Mouse (Mus musculus) embryonic facial prominence, embryonic 15.5 days (tissue): ENCODE results near the gene Abcc1. TPM values are rescaled to one million over a fixed set of nuclear protein-coding genes. Genes with fewer than 3 reads are reported as not detected.

ENCODE experiments used
- ATAC-seq: fragments of 200-750 bp; cut with Nextera tagmentation; 2 replicates; pipeline ENCODE4 v1.8.0; 2017; ENCODE audit warnings: low read depth, moderate TSS enrichment; ENCODE audit not compliant: insufficient number of reproducible peaks, low FRiP score, low TSS enrichment
- H3K27ac ChIP-seq: fragments of 300-500 bp; sonication (generic); replicated peaks from 2 replicates; pipeline ENCODE4 v1.5.1; 2015; ENCODE audit warnings: mild to moderate bottlenecking, inconsistent platforms
- H3K27me3 ChIP-seq: fragments of 300-500 bp; sonication (generic); 2 replicates; pipeline ENCODE4 v1.6.1; 2015; ENCODE audit warnings: inconsistent platforms
- H3K36me3 ChIP-seq: fragments of 300-500 bp; sonication (generic); 2 replicates; pipeline ENCODE4 v1.6.1; 2015; ENCODE audit warnings: mild to moderate bottlenecking, inconsistent platforms
- H3K4me1 ChIP-seq: fragments of 300-500 bp; sonication (generic); 2 replicates; pipeline ENCODE4 v1.6.1; 2015; ENCODE audit warnings: inconsistent platforms
- H3K4me2 ChIP-seq: fragments of 300-500 bp; sonication (generic); replicated peaks from 2 replicates; pipeline ENCODE4 v1.6.1; 2015; ENCODE audit warnings: mild to moderate bottlenecking, inconsistent platforms
- H3K4me3 ChIP-seq: fragments of 300-500 bp; sonication (generic); replicated peaks from 2 replicates; pipeline ENCODE4 v1.5.1; 2015; ENCODE audit warnings: mild to moderate bottlenecking, inconsistent platforms
- H3K9ac ChIP-seq: fragments of 300-500 bp; sonication (generic); 2 replicates; pipeline ENCODE4 v1.6.1; 2015; ENCODE audit warnings: inconsistent platforms
- H3K9me3 ChIP-seq: fragments of 300-500 bp; sonication (generic); replicated peaks from 2 replicates; pipeline ENCODE4 v1.6.1; 2016; ENCODE audit warnings: inconsistent platforms
- WGBS: fragments of 180-500 bp; shearing (Covaris S2); methylation state at CpG from one replicate; pipeline ENCODE4 v1.1.7; 2015; 5-methylcytosine and 5-hydroxymethylcytosine counted together
- polyA plus RNA-seq: library from polyadenylated mRNA; unstranded; fragments of >200 nt; fragmentation: Nextera tagmentation; extraction: Ambion mirVana; gene quantifications from 2 replicates; pipeline ENCODE4 v1.2.1, GENCODE M21; 2015

The Abcc1 gene
- polyA plus RNA-seq, 1 experiment from 2014 or later = 14.1 TPM

DNA sequence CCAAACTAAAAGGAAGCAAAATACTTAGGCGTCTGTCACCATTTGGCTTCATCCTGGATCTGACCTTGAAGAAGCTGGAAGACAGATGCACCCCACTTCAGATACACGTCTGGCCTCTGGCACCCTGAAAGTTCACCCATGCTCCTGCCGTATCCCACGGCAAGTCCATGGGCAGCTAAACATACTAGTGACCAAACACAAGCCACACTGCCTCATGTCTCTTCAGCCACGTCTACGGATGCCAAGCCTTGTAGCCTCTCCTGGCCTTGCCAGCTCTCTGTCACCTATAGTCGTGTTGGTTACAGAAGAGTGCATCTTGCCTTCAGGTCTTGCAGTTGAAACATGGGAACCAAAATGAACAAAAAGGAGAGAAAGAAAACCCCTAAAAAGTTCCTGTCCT is 112.3 kb downstream of the Abcc1 start:
- ATAC-seq = no peak
- Histone ChIP-seq H3K36me3 (peaks cover 32% of the 10 kb centered on the region), H3K9me3 (no peaks in the 10 kb centered on the region), H3K4me3 (no peak overlapping the region), H3K4me1 (no peaks in the 10 kb centered on the region), H3K4me2 (no peak overlapping the region), H3K27me3 (no peaks in the 10 kb centered on the region), H3K9ac (no peak overlapping the region), H3K27ac (no peak overlapping the region)
- WGBS = 95% methylated on average over 7 of the region's 7 CpGs

DNA sequence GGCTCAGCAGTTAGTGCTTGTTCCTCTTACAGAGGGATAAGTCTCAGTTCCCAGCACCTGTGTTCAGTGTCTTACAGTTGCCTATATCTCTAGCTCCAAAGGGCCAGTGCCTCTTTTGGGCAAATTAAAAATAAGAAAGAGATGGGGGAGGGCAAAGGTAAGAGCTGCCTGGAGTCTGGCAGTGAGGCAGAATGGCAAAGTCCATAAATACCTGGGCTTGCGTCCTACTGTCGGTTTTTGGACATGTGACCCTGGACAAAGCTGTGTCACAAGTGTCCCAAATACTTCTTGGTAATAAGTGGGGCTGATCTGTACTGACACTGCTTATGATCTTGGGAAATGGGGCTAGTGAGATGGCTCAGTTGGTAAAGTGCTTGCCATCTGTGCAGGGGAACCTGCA is 113.6 kb downstream of the Abcc1 start:
- no peak overlapping the region for H3K4me2 ChIP-seq
- H3K9ac ChIP-seq = no peak overlapping the region
- H3K27ac ChIP-seq = no peak overlapping the region
- H3K4me3 ChIP-seq = no peak overlapping the region
- 93% methylated on average over 2 of the region's 2 CpGs for WGBS
- H3K27me3 ChIP-seq = no peaks in the 10 kb centered on the region
- H3K4me1 ChIP-seq = no peaks in the 10 kb centered on the region
- H3K9me3 ChIP-seq = no peaks in the 10 kb centered on the region
- no peak for ATAC-seq
- H3K36me3 ChIP-seq = peaks cover 24% of the 10 kb centered on the region

DNA sequence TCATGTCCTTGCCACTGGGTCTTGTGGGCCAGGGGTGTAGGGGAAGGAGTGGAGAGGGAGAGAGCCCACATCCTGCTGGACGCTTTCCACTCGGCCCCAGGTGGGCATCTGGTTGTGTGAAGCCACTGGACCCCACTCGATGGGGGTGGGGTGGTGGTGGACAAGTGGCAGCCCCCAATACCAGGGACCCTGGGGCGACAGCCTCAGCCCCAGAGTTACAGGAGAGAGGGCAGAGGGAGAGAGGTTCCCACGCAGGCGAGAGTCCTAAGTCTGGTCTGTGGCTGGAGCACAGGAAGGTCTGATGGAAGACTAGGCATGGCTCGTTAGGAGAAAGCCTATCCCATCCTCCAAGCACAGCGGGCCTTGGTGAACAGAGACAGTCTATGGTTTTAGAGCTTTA is 114.7 kb downstream of the Abcc1 start:
- H3K27me3 ChIP-seq = no peaks in the 10 kb centered on the region
- H3K9me3 ChIP-seq = no peaks in the 10 kb centered on the region
- H3K36me3 ChIP-seq = peaks cover 15% of the 10 kb centered on the region; the same call in 1 of the 2 replicates
- no peak overlapping the region for H3K9ac ChIP-seq
- ATAC-seq = no peak
- H3K4me2 ChIP-seq = no peak overlapping the region
- WGBS = 67% methylated on average over 8 of the region's 8 CpGs
- no peak overlapping the region for H3K4me3 ChIP-seq
- H3K4me1 ChIP-seq = no peaks in the 10 kb centered on the region
- no peak overlapping the region for H3K27ac ChIP-seq

DNA sequence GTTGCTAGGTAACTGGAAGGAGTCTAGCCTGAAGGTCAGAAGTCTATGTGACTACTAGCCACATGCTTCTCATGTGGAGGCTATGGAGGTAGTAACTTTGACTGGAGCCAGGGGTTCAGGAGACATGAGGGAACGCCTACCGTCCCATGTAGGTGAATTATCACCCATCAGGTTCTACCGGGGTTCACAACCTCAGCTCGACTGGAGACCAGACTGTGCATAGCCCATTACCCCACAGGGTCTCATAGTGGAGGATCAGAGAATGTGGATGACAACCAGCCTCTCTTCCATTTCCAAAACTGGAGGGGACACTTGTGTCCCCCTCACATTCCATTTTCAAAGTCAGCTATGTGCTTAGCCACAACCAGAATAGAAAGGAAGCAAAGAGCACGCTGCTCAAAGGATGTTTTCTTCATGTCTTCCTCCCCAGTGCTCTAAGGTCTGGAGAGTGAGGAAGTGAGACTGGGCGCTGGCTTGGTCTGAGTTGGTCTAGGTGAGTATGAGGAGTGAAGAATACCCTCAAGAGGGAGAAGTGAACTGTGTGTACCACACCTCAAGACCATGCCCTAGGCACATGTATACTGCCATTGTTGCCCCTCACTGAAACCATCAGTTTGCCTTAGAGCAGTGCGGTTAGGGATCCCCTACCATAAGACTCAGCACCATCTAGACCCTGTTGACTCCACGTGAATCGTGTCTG is 115.5 kb downstream of the Abcc1 start:
- Histone ChIP-seq H3K9ac (no peak overlapping the region), H3K27me3 (no peaks in the 10 kb centered on the region), H3K36me3 (peaks cover 15% of the 10 kb centered on the region; the same call in 1 of the 2 replicates), H3K27ac (no peak overlapping the region), H3K9me3 (no peaks in the 10 kb centered on the region), H3K4me1 (no peaks in the 10 kb centered on the region), H3K4me2 (no peak overlapping the region), H3K4me3 (no peak overlapping the region)
- WGBS = 89% methylated on average over 9 of the region's 9 CpGs
- no peak for ATAC-seq

DNA sequence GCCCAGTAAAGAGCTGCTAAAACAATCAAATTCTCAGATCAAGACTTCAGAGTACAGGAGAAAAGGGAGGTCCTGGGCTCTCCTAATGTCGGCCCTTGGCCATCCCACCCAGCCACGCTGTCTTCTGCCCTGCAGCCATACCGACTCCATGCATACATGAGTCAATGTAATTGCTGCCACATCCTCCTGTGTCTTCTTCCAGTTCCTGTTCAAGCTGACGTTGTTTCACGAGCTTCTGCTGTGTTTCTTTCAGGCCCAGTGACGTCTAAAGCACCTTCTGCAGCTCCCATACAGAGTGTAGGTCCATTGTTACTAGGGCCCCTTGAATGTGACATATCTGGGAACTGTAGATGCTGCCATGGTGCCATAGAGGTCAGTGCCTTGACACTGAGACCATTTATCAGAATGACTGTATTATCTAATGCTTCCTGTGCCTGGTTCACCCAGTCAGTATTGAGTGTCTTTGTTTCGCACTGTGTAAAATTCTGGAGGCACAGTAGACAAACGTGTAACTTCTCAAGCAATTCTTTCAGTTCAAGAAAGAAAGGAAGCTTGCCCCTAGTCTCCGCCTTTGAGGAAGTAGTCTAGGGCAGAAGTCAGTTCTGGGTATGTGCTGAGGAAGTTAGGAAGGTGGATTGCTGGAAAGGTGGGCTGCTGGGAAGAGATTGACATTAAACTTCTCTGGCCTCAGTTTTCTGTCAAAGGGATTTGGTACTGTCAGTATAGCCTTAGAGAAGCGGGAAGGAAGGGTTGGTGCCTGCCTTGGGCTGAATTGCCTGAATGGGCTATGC is 116.3 kb downstream of the Abcc1 start:
- Histone ChIP-seq H3K9me3 (no peaks in the 10 kb centered on the region), H3K27me3 (no peaks in the 10 kb centered on the region), H3K4me1 (no peaks in the 10 kb centered on the region), H3K9ac (no peak overlapping the region), H3K4me3 (no peak overlapping the region), H3K27ac (no peak overlapping the region), H3K36me3 (peaks cover 11% of the 10 kb centered on the region; the same call in 1 of the 2 replicates), H3K4me2 (no peak overlapping the region)
- ATAC-seq = no peak
- WGBS = 77% methylated on average over 10 of the region's 10 CpGs

DNA sequence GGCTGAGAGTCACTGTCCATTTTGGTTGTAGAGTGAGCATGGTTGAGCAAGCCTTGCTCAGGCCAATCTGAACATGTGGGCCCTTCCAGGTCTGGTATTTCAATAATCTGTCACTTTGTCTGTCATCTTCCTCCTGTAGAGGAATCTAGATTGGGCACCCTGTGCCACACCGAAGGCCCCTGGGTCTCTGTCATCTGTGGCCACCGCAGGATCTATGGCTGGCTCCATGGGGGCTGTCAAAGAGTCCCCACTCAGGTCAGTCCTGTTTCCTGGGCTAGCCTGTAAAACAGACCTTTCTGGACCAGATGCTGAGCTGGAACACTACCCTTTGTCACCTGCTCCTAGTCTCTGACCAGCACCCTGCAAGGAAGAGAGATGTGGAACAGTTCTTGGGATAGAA is 118.3 kb downstream of the Abcc1 start:
- H3K27ac ChIP-seq = no peak overlapping the region
- no peaks in the 10 kb centered on the region for H3K27me3 ChIP-seq
- no peaks in the 10 kb centered on the region for H3K36me3 ChIP-seq
- H3K4me3 ChIP-seq = no peak overlapping the region
- H3K9ac ChIP-seq = no peak overlapping the region
- no peak for ATAC-seq
- no peak overlapping the region for H3K4me2 ChIP-seq
- H3K9me3 ChIP-seq = no peaks in the 10 kb centered on the region
- H3K4me1 ChIP-seq = no peaks in the 10 kb centered on the region
- 92% methylated on average over 2 of the region's 2 CpGs for WGBS

DNA sequence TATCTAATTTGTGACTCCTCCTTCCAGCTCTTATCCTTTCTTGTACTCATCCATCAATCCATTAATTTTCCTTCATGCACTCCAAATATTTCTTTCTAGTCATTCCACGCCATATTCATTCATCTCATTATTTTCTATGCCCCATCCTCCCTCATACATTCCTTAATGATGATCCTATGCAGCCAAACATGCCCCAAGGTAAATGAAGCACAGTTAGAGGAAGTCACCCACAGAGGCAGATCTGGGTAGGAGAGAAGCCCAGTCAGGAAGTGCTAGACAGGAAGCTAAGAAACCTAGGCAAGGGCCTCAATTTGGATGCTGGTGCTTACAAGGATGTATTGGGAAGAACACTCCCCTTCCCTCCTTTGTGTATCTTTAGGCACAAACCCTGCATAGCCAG is 121.9 kb downstream of the Abcc1 start:
- H3K27me3 ChIP-seq = no peaks in the 10 kb centered on the region
- H3K36me3 ChIP-seq = no peaks in the 10 kb centered on the region
- no peak for ATAC-seq
- H3K4me2 ChIP-seq = no peak overlapping the region
- H3K27ac ChIP-seq = no peak overlapping the region
- WGBS = 67% methylated on average over 1 of the region's 1 CpGs
- H3K9me3 ChIP-seq = no peaks in the 10 kb centered on the region
- no peak overlapping the region for H3K4me3 ChIP-seq
- no peak overlapping the region for H3K9ac ChIP-seq
- no peaks in the 10 kb centered on the region for H3K4me1 ChIP-seq

DNA sequence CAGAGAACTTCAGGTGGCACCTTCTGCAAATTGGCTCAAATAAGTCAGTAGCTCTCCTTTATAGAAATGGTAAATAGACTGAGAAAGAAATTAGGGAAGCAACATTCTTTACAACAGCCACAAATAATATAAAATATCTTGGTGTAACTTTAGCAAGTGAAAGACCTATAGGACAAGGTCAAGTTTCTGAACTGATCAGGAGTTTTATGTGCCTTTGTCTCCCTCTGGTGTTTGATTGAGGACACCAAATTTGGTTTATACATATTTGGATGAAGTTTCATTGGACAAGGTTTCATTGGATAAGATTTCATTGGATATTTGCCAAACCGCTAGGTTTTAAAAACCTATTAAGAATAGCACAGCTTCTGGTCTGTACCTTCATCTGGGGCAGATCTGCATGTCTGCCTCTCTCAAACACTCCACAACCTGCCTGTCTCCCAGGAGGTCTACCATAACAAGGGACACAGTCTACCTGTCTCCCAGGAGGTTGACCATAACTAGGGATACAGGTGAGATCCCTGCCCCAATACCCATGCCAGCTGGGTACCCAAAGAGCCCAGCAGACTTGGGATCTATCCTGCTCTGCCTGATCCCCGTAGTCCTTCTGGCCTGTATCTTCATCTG is 132.2 kb downstream of the Abcc1 start:
- Histone ChIP-seq H3K27ac (no peak overlapping the region), H3K27me3 (no peaks in the 10 kb centered on the region), H3K4me2 (no peak overlapping the region), H3K9ac (no peak overlapping the region), H3K36me3 (no peaks in the 10 kb centered on the region), H3K4me1 (no peaks in the 10 kb centered on the region), H3K9me3 (no peaks in the 10 kb centered on the region), H3K4me3 (no peak overlapping the region)
- no peak for ATAC-seq
- 79% methylated on average over 2 of the region's 2 CpGs for WGBS

DNA sequence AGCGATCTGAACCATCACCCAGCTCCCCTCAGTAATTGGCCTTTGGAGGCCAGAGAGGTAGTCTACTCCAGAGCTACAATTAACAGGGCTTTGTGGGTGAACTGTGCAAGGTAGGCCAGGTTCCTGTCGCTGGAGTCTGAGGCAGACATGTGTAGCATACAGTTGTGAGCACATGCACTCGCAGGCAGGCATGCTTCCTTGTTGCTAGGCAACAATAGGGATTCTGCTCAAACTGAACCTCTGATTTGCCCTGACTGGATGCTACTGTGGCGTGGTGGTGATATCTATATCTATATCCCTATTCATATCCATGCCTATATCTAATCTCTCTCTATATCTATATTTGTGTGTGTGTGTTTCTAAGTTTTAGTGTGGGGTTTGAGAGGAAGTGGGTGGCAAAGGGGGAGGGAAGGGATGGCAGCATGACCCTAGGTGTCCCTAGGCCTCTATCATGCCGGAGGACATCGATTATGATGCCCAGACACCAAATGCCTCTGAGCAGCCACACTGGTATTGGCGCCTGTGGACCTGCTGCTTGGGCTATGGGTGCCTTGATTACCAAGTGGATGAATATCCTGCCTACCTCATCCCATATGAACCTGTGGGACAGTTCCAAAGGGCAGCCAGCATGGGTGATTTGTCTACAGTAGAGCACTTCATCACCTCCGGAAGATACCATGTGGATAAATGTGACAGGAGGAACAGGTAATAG is 140.4 kb downstream of the Abcc1 start:
- no peak overlapping the region for H3K27ac ChIP-seq
- 85% methylated on average over 8 of the region's 8 CpGs for WGBS
- no peaks in the 10 kb centered on the region for H3K36me3 ChIP-seq
- no peak overlapping the region for H3K9ac ChIP-seq
- no peaks in the 10 kb centered on the region for H3K9me3 ChIP-seq
- H3K4me1 ChIP-seq = no peaks in the 10 kb centered on the region
- no peak overlapping the region for H3K4me3 ChIP-seq
- no peaks in the 10 kb centered on the region for H3K27me3 ChIP-seq
- H3K4me2 ChIP-seq = no peak overlapping the region
- ATAC-seq = no peak

DNA sequence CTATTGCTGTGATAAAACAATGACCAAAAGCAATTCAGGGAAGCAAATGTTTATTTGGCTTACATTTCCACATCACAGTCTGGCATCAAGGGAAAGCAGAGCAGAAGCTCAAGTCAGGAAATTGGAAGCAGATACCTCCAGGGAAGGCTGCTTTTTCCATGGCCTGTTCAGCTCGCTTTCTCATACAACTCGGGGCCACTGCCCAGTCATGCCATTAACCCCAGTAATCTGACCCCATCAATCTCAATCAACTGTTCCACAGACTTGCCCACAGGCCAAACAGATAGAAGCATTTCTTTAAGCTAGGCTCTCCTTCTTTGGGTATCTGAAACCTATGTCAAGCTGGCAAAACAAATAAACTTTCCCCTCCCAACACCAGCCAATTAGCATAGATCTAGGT is 145.1 kb downstream of the Abcc1 start:
- 0% methylated on average over 2 of the region's 2 CpGs for WGBS
- Histone ChIP-seq H3K4me1 (no peaks in the 10 kb centered on the region), H3K9ac (no peak overlapping the region), H3K27me3 (no peaks in the 10 kb centered on the region), H3K9me3 (no peaks in the 10 kb centered on the region), H3K27ac (no peak overlapping the region), H3K4me2 (no peak overlapping the region), H3K4me3 (no peak overlapping the region), H3K36me3 (no peaks in the 10 kb centered on the region)
- ATAC-seq = no peak
